Mouse (Mus musculus) embryonic stem cell, embryonic (primary cell): ENCODE measurements around the gene Spata17.

Experiments
- CTCF ChIA-PET, 4 experiments: fragments of 300-600 bp in 2 of 4; fragments of 350-600 bp in 2 of 4; sonication (Branson Sonifier 250); formaldehyde crosslinking; loops; one replicate each; lab custom pipeline; 2022; ENCODE audit warnings: inconsistent platforms in 2 of 4; lab: Charles Lee
- POLR2A ChIA-PET, 4 experiments: fragments of 300-600 bp in 2 of 4; fragments of 350-600 bp in 2 of 4; sonication (Branson Sonifier 250); formaldehyde crosslinking; loops; one replicate each; lab custom pipeline; 2022; ENCODE audit warnings: antibody characterized with exemption in 4 of 4, inconsistent platforms in 1 of 4; lab: Charles Lee

Spata17 gene

GRCm38 (mm10) chr1:187031796-187032195 lies 183.5 kb downstream of the Spata17 start:
- POLR2A ChIA-PET, result no interaction called here
- CTCF ChIA-PET, result interaction anchor here (0.6 to 1.0 kb wide), 13 partner anchors 9 to 817 kb away, joined by 3 to 7 read pairs (median 3); no protein-coding TSS in a partner anchor

GRCm38 (mm10) chr1:187028841-187029240 lies 186.4 kb downstream of the Spata17 start:
- ChIA-PET POLR2A (no interaction called here), CTCF (no interaction called here)

DNA sequence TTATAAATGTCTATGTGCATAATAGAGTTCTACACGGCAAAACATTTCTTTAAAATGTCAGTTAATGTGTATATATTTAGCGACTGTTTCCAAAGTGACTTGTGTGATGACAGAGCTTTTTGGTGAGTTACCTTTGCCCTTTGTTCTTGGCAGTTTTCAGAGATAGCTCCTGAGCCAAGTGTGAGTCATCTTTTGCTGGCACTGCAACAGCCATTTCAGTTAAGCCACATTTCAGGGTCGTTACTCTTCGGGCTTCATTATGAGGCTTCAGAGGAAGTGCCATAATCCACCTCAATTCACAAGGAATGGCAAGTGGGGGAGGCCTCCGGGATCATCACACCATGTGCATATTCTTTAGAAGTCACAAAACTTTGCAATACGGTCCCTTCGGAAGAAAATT lies 195.3 kb downstream of the Spata17 start:
- ChIA-PET CTCF (no interaction called here), POLR2A (no interaction called here)

GRCm38 (mm10) chr1:187016116-187016515 lies 199.1 kb downstream of the Spata17 start:
- ChIA-PET CTCF (interaction anchor here in 1 of 4 experiments (1.3 kb wide), 1 partner anchor 8 kb away, joined by 3 read pairs; no protein-coding TSS in a partner anchor), POLR2A (interaction anchor here in 1 of 4 experiments (0.7 to 1.0 kb wide), 2 partner anchors 8 to 49 kb away, joined by 3 to 4 read pairs; no protein-coding TSS in a partner anchor)

- CTCF ChIA-PET, result interaction anchor here in 1 of 4 experiments (1.3 kb wide), 1 partner anchor 8 kb away, joined by 3 read pairs; no protein-coding TSS in a partner anchor
- POLR2A ChIA-PET, result interaction anchor here in 1 of 4 experiments (1.0 kb wide), 1 partner anchor 49 kb away, joined by 3 read pairs; no protein-coding TSS in a partner anchor
Measured at GRCm38 (mm10) chr1:187015673-187016072, 199.6 kb downstream of the Spata17 start.

DNA sequence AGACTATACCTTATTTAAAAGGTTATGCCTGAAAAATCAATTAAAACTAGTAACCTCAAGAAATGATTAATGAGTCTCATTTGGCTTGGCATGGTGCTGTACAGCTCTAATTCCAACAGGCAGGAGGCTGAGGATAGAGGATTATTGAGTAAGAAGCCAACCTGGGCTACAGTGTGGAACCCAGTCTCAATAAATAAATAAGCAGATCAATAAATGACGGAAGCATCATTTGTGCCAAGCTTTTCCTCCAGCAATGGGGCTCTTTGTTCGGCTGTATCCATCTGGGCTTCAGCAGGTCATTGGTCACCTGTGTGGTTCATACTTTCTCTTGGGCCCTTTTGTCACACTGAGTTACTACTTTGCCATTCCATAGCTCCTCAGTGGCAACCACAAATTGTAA lies 201.1 kb downstream of the Spata17 start:
- POLR2A ChIA-PET, result no interaction called here

GRCm38 (mm10) chr1:187011601-187012000 lies 203.7 kb downstream of the Spata17 start:
- POLR2A ChIA-PET, result interaction anchor here in 1 of 4 experiments (1.1 kb wide), 1 partner anchor 47 kb away, joined by 3 read pairs; no protein-coding TSS in a partner anchor
- CTCF ChIA-PET, result no interaction called here

More for the DNA sequence above, 201.1 kb downstream of the Spata17 start:
- CTCF ChIA-PET, result no interaction called here

- ChIA-PET CTCF (interaction anchor here in 1 of 4 experiments (1.0 kb wide), 1 partner anchor 21 kb away, joined by 3 read pairs; no protein-coding TSS in a partner anchor), POLR2A (no interaction called here)
Measured at GRCm38 (mm10) chr1:187010071-187010470, 205.2 kb downstream of the Spata17 start.

- ChIA-PET POLR2A (interaction anchor here in 1 of 4 experiments (0.9 kb wide), 1 partner anchor 8 kb away, joined by 4 read pairs; no protein-coding TSS in a partner anchor), CTCF (interaction anchor here in 1 of 4 experiments (1.0 kb wide), 1 partner anchor 8 kb away, joined by 3 read pairs; no protein-coding TSS in a partner anchor)
Measured at GRCm38 (mm10) chr1:187008236-187008635, 207.0 kb downstream of the Spata17 start.

DNA sequence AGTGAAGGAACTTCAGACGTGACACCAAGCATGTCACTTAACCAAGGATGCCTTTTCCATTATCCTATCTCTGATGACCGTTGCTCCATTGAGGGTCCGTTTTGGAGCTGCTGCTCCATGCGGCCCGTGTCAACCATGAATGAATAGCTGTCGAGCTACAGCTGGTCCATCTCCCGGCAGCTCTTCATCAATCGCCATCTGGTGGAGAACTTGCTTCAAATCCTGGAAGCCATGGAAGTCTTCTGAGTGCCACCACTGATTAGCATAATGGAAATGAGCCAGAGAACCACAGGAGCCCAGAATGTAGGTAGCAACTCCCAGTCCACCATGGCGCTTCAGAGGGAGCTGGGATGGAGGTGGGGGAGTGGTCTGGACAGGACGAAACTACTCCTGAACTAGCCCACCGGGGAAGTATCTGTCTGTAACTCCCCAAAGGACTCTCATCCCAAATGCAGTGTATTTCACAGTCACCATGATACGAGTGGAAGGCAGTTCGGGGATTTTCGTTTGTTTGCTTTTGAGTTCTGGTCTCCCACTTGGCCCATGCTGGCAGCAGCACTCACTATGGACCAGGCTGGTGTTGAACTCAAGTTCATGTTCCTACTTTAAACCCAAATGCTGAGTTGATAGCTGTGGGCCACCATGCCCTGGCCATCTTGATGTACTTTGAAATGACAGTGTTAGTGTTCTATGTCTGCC lies 208.9 kb downstream of the Spata17 start:
- ChIA-PET CTCF (interaction anchor here in 1 of 4 experiments (0.7 kb wide), 1 partner anchor 25 kb away, joined by 4 read pairs; no protein-coding TSS in a partner anchor), POLR2A (interaction anchor here in 1 of 4 experiments (1.2 kb wide), 1 partner anchor 80 kb away, joined by 3 read pairs; no protein-coding TSS in a partner anchor)

DNA sequence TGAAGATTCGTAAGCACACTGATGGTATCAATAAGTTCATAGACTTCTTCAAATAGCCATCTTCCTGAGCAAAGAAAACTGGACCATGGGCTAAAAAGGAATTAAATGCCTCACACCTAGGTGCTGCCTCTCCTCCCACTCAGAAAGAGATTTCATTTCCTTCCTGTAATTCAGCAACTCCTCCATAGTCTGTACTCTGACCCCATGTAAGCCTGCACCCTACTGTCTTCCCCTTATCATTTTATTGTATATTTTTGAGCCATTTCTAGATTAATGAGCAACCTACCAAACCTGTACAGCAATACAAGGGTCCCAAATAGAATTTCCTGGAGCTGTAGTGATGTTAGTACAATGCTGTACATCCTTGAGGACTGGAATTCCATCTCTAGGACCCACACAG lies 211.0 kb downstream of the Spata17 start:
- POLR2A ChIA-PET, result no interaction called here
- CTCF ChIA-PET, result no interaction called here

DNA sequence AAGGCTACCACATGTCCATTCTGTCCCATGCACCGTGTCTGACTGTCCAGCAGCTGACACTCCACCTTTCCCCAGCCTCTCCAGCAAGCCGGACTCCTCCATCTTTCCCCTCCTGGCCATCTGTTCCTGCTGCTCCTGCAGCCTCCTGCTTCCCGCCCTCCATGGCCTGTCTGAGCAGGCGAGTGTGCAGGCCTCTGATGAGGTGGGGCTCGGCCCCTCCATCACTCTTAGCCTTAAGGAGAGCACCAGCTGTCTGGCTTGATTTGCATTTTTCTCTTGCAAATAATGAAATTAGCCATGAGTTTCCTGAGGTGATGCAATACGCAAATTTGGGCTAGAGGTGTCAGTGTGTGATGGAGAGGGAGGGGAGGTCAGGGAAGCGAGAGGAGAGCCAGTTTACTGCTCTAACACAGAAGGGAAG lies 211.8 kb downstream of the Spata17 start:
- ChIA-PET CTCF (no interaction called here), POLR2A (no interaction called here)

DNA sequence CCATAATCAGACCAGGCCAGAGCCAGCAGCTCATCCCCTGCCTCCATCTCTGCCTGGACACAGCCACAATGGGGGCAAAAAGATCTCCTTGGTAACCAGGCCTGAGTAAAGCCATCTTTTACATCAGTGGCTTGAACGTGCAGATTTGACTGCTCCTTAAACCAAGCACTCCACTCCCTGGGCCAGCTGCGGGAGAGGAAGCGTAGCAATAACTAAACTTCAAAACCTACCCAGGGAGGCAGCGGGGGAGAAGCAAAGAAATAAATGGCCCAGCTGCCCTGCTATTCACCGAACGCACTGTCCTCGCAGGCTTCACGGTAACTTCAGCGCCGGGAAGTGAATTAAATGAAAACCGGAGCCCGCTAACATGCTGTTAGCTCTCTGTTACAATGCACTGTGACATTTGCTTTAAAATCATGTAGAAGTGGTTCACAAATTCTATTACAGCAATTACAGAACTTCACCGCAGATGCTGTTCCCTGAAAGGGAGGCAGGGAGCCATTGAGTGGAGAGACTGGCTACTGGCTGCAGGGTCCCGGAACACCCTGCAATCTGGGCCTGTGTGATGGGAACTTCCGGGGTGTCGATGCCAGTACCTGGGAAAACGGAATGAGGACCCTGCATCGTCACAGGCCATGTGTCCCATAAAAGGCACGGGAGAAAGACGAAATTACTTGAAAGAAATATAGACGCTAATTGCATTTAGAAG lies 217.5 kb downstream of the Spata17 start:
- CTCF ChIA-PET, result interaction anchor here in 1 of 4 experiments (0.7 kb wide), 1 partner anchor 34 kb away, joined by 3 read pairs; no protein-coding TSS in a partner anchor
- POLR2A ChIA-PET, result no interaction called here
